Mouse (Mus musculus): ENCODE data around the gene Smpd2. TPM values are rescaled to one million over a fixed set of nuclear protein-coding genes. Genes with fewer than 3 reads are reported as not detected.

The Smpd2 gene
- polyA plus RNA-seq, 1 experiment from 2014 or later, result 51.4 TPM

GRCm38 (mm10) chr10:41464401-41464955, 25.7 kb downstream of the Smpd2 start:
- no peaks in the 10 kb centered on the region for H3K36me3 ChIP-seq (replicated peaks; ENCODE audit: control insufficient read depth, insufficient read depth, low read depth, low read length)
- H3K9ac ChIP-seq (replicated peaks; ENCODE audit: low read length), result no peak overlapping the region
- no peak overlapping the region for H3K27ac ChIP-seq (replicated peaks; ENCODE audit: low read depth, low read length)
- no peaks in the 10 kb centered on the region for H3K27me3 ChIP-seq (ENCODE audit: control insufficient read depth, insufficient read depth, low read length)
- WGBS, result 52% methylated on average over 15 of the region's 15 CpGs
- H3K4me3 ChIP-seq (ENCODE audit: low read depth, low read length), result no peak overlapping the region
- no peak for DNase-seq (ENCODE audit: low spot score)
- no peaks in the 10 kb centered on the region for H3K4me1 ChIP-seq (ENCODE audit: control insufficient read depth, insufficient read depth, low read length)
- H3K9me3 ChIP-seq (replicated peaks; ENCODE audit: control insufficient read depth, low read length), result no peaks in the 10 kb centered on the region
- no peak for ATAC-seq (replicated peaks; ENCODE audit: insufficient number of reproducible peaks, low FRiP score, low TSS enrichment, low read depth)
- no peak overlapping the region for H3K4me2 ChIP-seq (ENCODE audit: low read depth, low read length)

- Histone ChIP-seq H3K27me3 (ENCODE audit: control insufficient read depth, insufficient read depth, low read length) (no peaks in the 10 kb centered on the region), H3K4me3 (ENCODE audit: low read depth, low read length) (no peak overlapping the region), H3K27ac (replicated peaks; ENCODE audit: low read depth, low read length) (no peak overlapping the region), H3K4me1 (ENCODE audit: control insufficient read depth, insufficient read depth, low read length) (no peaks in the 10 kb centered on the region), H3K9ac (replicated peaks; ENCODE audit: low read length) (no peak overlapping the region), H3K9me3 (replicated peaks; ENCODE audit: control insufficient read depth, low read length) (no peaks in the 10 kb centered on the region), H3K4me2 (ENCODE audit: low read depth, low read length) (no peak overlapping the region), H3K36me3 (replicated peaks; ENCODE audit: control insufficient read depth, insufficient read depth, low read depth, low read length) (no peaks in the 10 kb centered on the region)
- DNase-seq (ENCODE audit: low spot score) (no peak), ATAC-seq (replicated peaks; ENCODE audit: insufficient number of reproducible peaks, low FRiP score, low TSS enrichment, low read depth) (no peak)
- 87% methylated on average over 3 of the region's 3 CpGs for whole genome bisulfite sequencing
Measured at GRCm38 (mm10) chr10:41461057-41461722, 29.0 kb downstream of the Smpd2 start.

GRCm38 (mm10) chr10:41460501-41460900, 29.7 kb downstream of the Smpd2 start:
- no peak for ATAC-seq (replicated peaks; ENCODE audit: insufficient number of reproducible peaks, low FRiP score, low TSS enrichment, low read depth)
- H3K27ac ChIP-seq (replicated peaks; ENCODE audit: low read depth, low read length), result no peak overlapping the region
- no peaks in the 10 kb centered on the region for H3K27me3 ChIP-seq (ENCODE audit: control insufficient read depth, insufficient read depth, low read length)
- H3K4me1 ChIP-seq (ENCODE audit: control insufficient read depth, insufficient read depth, low read length), result no peaks in the 10 kb centered on the region
- no peaks in the 10 kb centered on the region for H3K9me3 ChIP-seq (replicated peaks; ENCODE audit: control insufficient read depth, low read length)
- no peak for DNase-seq (ENCODE audit: low spot score)
- no peak overlapping the region for H3K4me3 ChIP-seq (ENCODE audit: low read depth, low read length)
- 29% methylated on average over 2 of the region's 2 CpGs for WGBS
- H3K4me2 ChIP-seq (ENCODE audit: low read depth, low read length), result no peak overlapping the region
- no peaks in the 10 kb centered on the region for H3K36me3 ChIP-seq (replicated peaks; ENCODE audit: control insufficient read depth, insufficient read depth, low read depth, low read length)
- no peak overlapping the region for H3K9ac ChIP-seq (replicated peaks; ENCODE audit: low read length)

DNA sequence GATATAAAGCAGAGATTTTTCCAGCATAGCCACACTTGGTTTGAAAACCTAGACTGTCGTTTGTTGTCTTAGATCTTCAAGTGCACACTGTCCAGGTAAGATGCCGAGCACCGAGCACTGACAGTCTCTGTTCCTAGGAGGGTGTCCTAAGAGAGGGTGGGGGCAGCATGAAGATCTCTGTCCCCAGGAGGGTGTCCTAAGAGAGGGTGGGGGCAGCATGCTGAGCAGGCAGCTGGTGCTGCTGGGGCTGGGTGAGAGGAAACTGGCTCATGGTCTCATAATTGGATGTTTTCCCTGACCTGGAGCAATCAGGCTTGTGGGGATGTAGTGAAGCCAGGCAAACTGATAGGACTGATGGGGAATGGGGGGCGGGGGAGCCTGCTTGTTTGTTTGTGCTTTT, 30.2 kb downstream of the Smpd2 start:
- H3K4me2 ChIP-seq (ENCODE audit: low read depth, low read length), result no peak overlapping the region
- no peaks in the 10 kb centered on the region for H3K27me3 ChIP-seq (ENCODE audit: control insufficient read depth, insufficient read depth, low read length)
- no peak overlapping the region for H3K27ac ChIP-seq (replicated peaks; ENCODE audit: low read depth, low read length)
- no peak overlapping the region for H3K4me3 ChIP-seq (ENCODE audit: low read depth, low read length)
- H3K9ac ChIP-seq (replicated peaks; ENCODE audit: low read length), result no peak overlapping the region
- no peaks in the 10 kb centered on the region for H3K4me1 ChIP-seq (ENCODE audit: control insufficient read depth, insufficient read depth, low read length)
- H3K9me3 ChIP-seq (replicated peaks; ENCODE audit: control insufficient read depth, low read length), result no peaks in the 10 kb centered on the region
- no peak for ATAC-seq (replicated peaks; ENCODE audit: insufficient number of reproducible peaks, low FRiP score, low TSS enrichment, low read depth)
- no peak for DNase-seq (ENCODE audit: low spot score)
- 73% methylated on average over 4 of the region's 4 CpGs for WGBS
- no peaks in the 10 kb centered on the region for H3K36me3 ChIP-seq (replicated peaks; ENCODE audit: control insufficient read depth, insufficient read depth, low read depth, low read length)

DNA sequence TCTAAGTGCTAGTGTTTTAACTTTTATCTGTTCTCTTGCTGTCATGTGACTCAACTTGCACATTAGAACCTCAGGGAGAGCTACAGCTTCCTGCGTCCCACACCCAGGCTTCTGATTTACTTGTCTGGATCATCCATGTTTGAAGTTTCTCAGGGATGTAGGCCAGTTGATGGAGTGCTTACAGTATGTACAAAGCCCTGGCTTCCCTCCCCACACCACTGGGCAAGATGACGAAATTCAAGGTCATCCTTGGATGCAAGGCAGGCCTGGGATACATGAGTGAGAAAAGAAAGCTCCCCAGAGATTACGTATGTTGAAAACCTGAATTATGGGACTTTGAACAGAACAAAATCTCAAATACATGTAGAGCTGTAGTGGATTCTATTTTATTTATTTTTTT, 37.4 kb downstream of the Smpd2 start:
- H3K9ac ChIP-seq (replicated peaks; ENCODE audit: low read length), result no peak overlapping the region

DNA sequence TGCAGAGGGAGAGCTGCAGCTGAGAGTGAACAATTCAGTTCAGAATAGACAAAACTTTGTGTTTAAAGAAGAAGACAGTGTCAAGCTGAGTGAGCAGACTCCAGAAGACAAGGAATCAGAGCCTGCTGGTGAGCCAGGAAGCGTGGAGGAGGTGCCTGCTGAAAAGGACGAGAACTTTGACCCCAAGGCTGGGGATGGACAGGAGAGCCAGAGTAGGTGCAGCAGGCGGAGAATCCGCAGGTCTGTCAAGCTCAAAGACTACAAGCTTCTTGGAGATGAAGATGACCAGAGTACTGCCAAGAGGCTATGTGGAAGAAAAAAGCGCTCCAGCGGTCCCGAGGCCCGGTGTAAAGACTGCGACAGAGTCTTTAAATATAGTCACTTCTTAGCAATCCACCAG, 38.5 kb downstream of the Smpd2 start:
- H3K9ac ChIP-seq (replicated peaks; ENCODE audit: low read length), result no peak overlapping the region
- H3K4me2 ChIP-seq (ENCODE audit: low read depth, low read length), result no peak overlapping the region
- no peak overlapping the region for H3K4me3 ChIP-seq (ENCODE audit: low read depth, low read length)
- H3K4me1 ChIP-seq (ENCODE audit: control insufficient read depth, insufficient read depth, low read length), result no peaks in the 10 kb centered on the region
- no peak overlapping the region for H3K27ac ChIP-seq (replicated peaks; ENCODE audit: low read depth, low read length)
- H3K9me3 ChIP-seq (replicated peaks; ENCODE audit: control insufficient read depth, low read length), result no peaks in the 10 kb centered on the region
- ATAC-seq (replicated peaks; ENCODE audit: insufficient number of reproducible peaks, low FRiP score, low TSS enrichment, low read depth), result no peak
- 97% methylated on average over 9 of the region's 9 CpGs for WGBS
- H3K27me3 ChIP-seq (ENCODE audit: control insufficient read depth, insufficient read depth, low read length), result no peaks in the 10 kb centered on the region
- H3K36me3 ChIP-seq (replicated peaks; ENCODE audit: control insufficient read depth, insufficient read depth, low read depth, low read length), result peaks cover 3% of the 10 kb centered on the region
- no peak for DNase-seq (ENCODE audit: low spot score)

More for the DNA sequence above, 37.4 kb downstream of the Smpd2 start:
- ATAC-seq (replicated peaks; ENCODE audit: insufficient number of reproducible peaks, low FRiP score, low TSS enrichment, low read depth), result no peak
- Histone ChIP-seq H3K4me2 (ENCODE audit: low read depth, low read length) (no peak overlapping the region), H3K4me1 (ENCODE audit: control insufficient read depth, insufficient read depth, low read length) (no peaks in the 10 kb centered on the region), H3K27me3 (ENCODE audit: control insufficient read depth, insufficient read depth, low read length) (no peaks in the 10 kb centered on the region), H3K9me3 (replicated peaks; ENCODE audit: control insufficient read depth, low read length) (no peaks in the 10 kb centered on the region), H3K36me3 (replicated peaks; ENCODE audit: control insufficient read depth, insufficient read depth, low read depth, low read length) (peaks cover 3% of the 10 kb centered on the region), H3K4me3 (ENCODE audit: low read depth, low read length) (no peak overlapping the region), H3K27ac (replicated peaks; ENCODE audit: low read depth, low read length) (no peak overlapping the region)
- DNase-seq (ENCODE audit: low spot score), result no peak
- 94% methylated on average over 3 of the region's 3 CpGs for WGBS

- Histone ChIP-seq H3K27ac (replicated peaks; ENCODE audit: low read depth, low read length) (no peak overlapping the region), H3K9me3 (replicated peaks; ENCODE audit: control insufficient read depth, low read length) (no peaks in the 10 kb centered on the region), H3K9ac (replicated peaks; ENCODE audit: low read length) (peak overlapping the region; percentile 80), H3K4me2 (ENCODE audit: low read depth, low read length) (peak overlapping the region; percentile 68), H3K4me1 (ENCODE audit: control insufficient read depth, insufficient read depth, low read length) (no peaks in the 10 kb centered on the region), H3K27me3 (ENCODE audit: control insufficient read depth, insufficient read depth, low read length) (no peaks in the 10 kb centered on the region), H3K4me3 (ENCODE audit: low read depth, low read length) (peak overlapping the region; percentile 88), H3K36me3 (replicated peaks; ENCODE audit: control insufficient read depth, insufficient read depth, low read depth, low read length) (peaks cover 3% of the 10 kb centered on the region)
- WGBS, result 56% methylated on average over 18 of the region's 18 CpGs
- DNase-seq (ENCODE audit: low spot score) (no peak), ATAC-seq (replicated peaks; ENCODE audit: insufficient number of reproducible peaks, low FRiP score, low TSS enrichment, low read depth) (no peak)
Measured at GRCm38 (mm10) chr10:41450780-41451522, 39.2 kb downstream of the Smpd2 start.

DNA sequence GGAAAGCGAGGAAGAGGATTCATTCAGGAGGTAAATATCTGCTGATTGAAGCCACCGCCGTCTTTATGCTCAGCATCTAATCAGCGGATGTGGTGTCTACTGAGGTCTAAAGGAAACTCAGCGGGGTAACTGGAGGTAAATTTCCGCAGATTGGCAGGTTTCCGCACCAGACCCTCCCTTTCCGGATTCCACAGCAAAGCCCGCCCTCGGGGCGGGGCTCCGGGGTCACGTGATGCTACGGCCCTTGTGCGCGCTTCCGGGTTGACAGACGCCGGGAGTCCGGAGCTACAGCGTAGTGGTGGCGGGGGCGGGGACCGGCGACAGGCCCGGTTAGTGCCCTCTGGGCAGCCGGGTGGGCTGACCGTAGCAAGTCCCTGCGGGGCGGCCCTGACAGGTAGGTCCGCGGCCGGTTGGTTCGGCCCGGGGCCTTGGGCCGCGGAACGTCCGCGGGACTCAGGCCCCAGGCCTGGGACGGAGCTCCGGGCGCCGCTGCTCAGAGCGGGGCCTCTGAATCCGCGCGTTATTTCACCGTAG, 40.0 kb downstream of the Smpd2 start, which contains the start of gene Zbtb24:
Gene Zbtb24, plus strand, starts transcription at position 247 of the 534 bp plus-strand sequence.
- DNase-seq (ENCODE audit: low spot score) (peak; percentile 98), ATAC-seq (replicated peaks; ENCODE audit: insufficient number of reproducible peaks, low FRiP score, low TSS enrichment, low read depth) (peak; percentile 89)
- Histone ChIP-seq H3K4me3 (ENCODE audit: low read depth, low read length) (peak within 1 kb of the TSS; percentile 88), H3K4me1 (ENCODE audit: control insufficient read depth, insufficient read depth, low read length) (no peaks in the 10 kb centered on the region), H3K4me2 (ENCODE audit: low read depth, low read length) (peak within 1 kb of the TSS; percentile 68), H3K36me3 (replicated peaks; ENCODE audit: control insufficient read depth, insufficient read depth, low read depth, low read length) (peaks cover 3% of the 10 kb centered on the region), H3K27ac (replicated peaks; ENCODE audit: low read depth, low read length) (no peak within 1 kb of the TSS), H3K9ac (replicated peaks; ENCODE audit: low read length) (peak within 1 kb of the TSS; percentile 80), H3K9me3 (replicated peaks; ENCODE audit: control insufficient read depth, low read length) (no peaks in the 10 kb centered on the region), H3K27me3 (ENCODE audit: control insufficient read depth, insufficient read depth, low read length) (no peaks in the 10 kb centered on the region)
- 0% methylated on average over 49 of the region's 49 CpGs for WGBS

All from embryonic facial prominence, embryonic 11.5 days (tissue).